Mouse (Mus musculus) stomach, embryonic 16.5 days (tissue): Measurements from ENCODE around the gene Fxyd2. TPM values are rescaled to one million over a fixed set of nuclear protein-coding genes. Genes with fewer than 3 reads are reported as not detected.

Experiments
- ATAC-seq: fragments of 200-750 bp; cut with Nextera tagmentation; 2 replicates; pipeline ENCODE4 v1.8.0; 2017; ENCODE audit warnings: moderate number of reproducible peaks, moderate TSS enrichment; ENCODE audit not compliant: insufficient read depth, low FRiP score
- H3K27ac ChIP-seq: fragments of 300-500 bp; sonication (generic); 2 replicates; pipeline ENCODE4 v1.5.1; 2014; ENCODE audit warnings: low read length
- H3K27me3 ChIP-seq: fragments of 300-500 bp; sonication (generic); 2 replicates; pipeline ENCODE4 v1.6.1; 2014; ENCODE audit warnings: low read length, control low read depth, mixed read lengths; ENCODE audit not compliant: control insufficient read depth, insufficient read depth
- H3K36me3 ChIP-seq: fragments of 300-500 bp; sonication (generic); 2 replicates; pipeline ENCODE4 v1.6.1; 2014; ENCODE audit warnings: low read length; ENCODE audit not compliant: control insufficient read depth, insufficient read depth
- H3K4me1 ChIP-seq: fragments of 300-500 bp; sonication (generic); 2 replicates; pipeline ENCODE4 v1.6.1; 2014; ENCODE audit warnings: low read length, control low read depth, mixed read lengths; ENCODE audit not compliant: control insufficient read depth, insufficient read depth
- H3K4me2 ChIP-seq: fragments of 300-500 bp; sonication (generic); 2 replicates; pipeline ENCODE4 v1.6.1; 2014; ENCODE audit warnings: low read depth, low read length, mixed read lengths
- H3K4me3 ChIP-seq: fragments of 300-500 bp; sonication (generic); replicated peaks from 2 replicates; pipeline ENCODE4 v1.5.1; 2014; ENCODE audit warnings: mild to moderate bottlenecking, low read length
- H3K9ac ChIP-seq: fragments of 300-500 bp; sonication (generic); 2 replicates; pipeline ENCODE4 v1.6.1; 2014; ENCODE audit warnings: low read length
- H3K9me3 ChIP-seq: fragments of 300-500 bp; sonication (generic); replicated peaks from 2 replicates; pipeline ENCODE4 v1.6.1; 2016; ENCODE audit warnings: low read length, control low read depth; ENCODE audit not compliant: control insufficient read depth
- WGBS: fragments of 180-500 bp; shearing (Covaris S2); extraction: QIAGEN DNeasy Blood & Tissue Kit; methylation state at CpG from one replicate; pipeline ENCODE4 v1.1.7; 2014; 5-methylcytosine and 5-hydroxymethylcytosine counted together
- polyA plus RNA-seq: library from polyadenylated mRNA; unstranded; fragments of >200 nt; fragmentation: Nextera tagmentation; extraction: Ambion mirVana; gene quantifications from 2 replicates; pipeline ENCODE4 v1.2.1, GENCODE M21; 2015

Fxyd2 gene
- polyA plus RNA-seq, 1 experiment from 2014 or later = 2.5 TPM

GRCm38 (mm10) chr9:45402957-45403356, 3.5 kb downstream of the Fxyd2 start:
- H3K27ac ChIP-seq = no peak overlapping the region
- no peaks in the 10 kb centered on the region for H3K9me3 ChIP-seq
- WGBS = 58% methylated on average over 2 of the region's 2 CpGs
- no peak for ATAC-seq
- no peak overlapping the region for H3K4me3 ChIP-seq
- no peak overlapping the region for H3K4me2 ChIP-seq
- H3K4me1 ChIP-seq = 0 out of 2 replicates have a peak, but pooled peaks cover under 1% of the 10 kb centered on the region
- H3K27me3 ChIP-seq = no peaks in the 10 kb centered on the region
- H3K9ac ChIP-seq = no peak overlapping the region
- no peaks in the 10 kb centered on the region for H3K36me3 ChIP-seq

DNA sequence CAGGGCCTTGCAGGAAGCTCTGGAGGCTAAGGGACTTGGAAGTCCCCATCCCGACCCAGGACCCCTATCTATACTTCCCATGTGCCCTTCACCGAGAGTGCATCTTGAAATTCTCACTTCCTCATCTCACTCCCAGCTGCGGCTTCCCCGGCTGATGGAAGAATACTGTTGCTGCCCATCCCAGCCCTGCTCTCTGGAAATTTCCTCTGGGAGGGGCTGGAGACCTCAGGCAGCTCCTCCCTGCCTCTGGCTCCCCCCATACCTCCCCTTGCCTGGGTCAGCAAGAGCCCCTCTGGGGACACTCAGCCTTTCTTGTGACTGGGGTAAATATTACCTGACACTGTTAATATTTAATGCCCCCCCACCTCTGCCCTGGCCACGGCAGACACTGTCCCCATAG, 6.2 kb downstream of the Fxyd2 start:
- Histone ChIP-seq H3K9ac (no peak overlapping the region), H3K4me3 (no peak overlapping the region)
- ATAC-seq = no peak

DNA sequence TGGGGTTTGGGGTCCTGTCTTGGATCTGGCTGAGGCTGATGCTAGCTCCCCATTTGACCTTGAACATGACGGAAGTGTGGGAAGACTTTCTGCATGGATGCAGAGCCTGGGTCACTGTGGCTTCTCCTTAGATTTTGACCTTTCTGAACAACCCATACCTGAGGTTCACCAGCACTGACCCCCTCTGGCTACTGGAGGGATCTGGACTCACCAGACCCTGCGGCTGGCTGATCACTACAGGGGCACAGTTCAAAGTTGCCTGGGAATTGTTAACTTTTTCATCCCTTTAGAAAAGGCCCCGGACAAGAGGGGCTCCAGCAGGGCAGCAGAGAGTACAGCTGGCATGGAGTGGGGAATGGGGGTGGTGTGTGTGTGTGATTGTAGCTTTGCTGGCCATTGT, 7.3 kb downstream of the Fxyd2 start:
- H3K4me3 ChIP-seq = no peak overlapping the region
- WGBS = 82% methylated on average over 3 of the region's 3 CpGs
- no peaks in the 10 kb centered on the region for H3K9me3 ChIP-seq
- H3K27me3 ChIP-seq = no peaks in the 10 kb centered on the region
- peaks cover 4% of the 10 kb centered on the region; the same call in 1 of the 2 replicates for H3K4me1 ChIP-seq
- no peak overlapping the region for H3K4me2 ChIP-seq
- H3K9ac ChIP-seq = no peak overlapping the region
- no peaks in the 10 kb centered on the region for H3K36me3 ChIP-seq
- H3K27ac ChIP-seq = no peak overlapping the region
- no peak for ATAC-seq

More for the DNA sequence above, 6.2 kb downstream of the Fxyd2 start:
- Histone ChIP-seq H3K27ac (no peak overlapping the region), H3K27me3 (no peaks in the 10 kb centered on the region), H3K9me3 (no peaks in the 10 kb centered on the region), H3K4me1 (0 out of 2 replicates have a peak, but pooled peaks cover 3% of the 10 kb centered on the region), H3K36me3 (no peaks in the 10 kb centered on the region), H3K4me2 (no peak overlapping the region)
- WGBS = 52% methylated on average over 5 of the region's 5 CpGs

DNA sequence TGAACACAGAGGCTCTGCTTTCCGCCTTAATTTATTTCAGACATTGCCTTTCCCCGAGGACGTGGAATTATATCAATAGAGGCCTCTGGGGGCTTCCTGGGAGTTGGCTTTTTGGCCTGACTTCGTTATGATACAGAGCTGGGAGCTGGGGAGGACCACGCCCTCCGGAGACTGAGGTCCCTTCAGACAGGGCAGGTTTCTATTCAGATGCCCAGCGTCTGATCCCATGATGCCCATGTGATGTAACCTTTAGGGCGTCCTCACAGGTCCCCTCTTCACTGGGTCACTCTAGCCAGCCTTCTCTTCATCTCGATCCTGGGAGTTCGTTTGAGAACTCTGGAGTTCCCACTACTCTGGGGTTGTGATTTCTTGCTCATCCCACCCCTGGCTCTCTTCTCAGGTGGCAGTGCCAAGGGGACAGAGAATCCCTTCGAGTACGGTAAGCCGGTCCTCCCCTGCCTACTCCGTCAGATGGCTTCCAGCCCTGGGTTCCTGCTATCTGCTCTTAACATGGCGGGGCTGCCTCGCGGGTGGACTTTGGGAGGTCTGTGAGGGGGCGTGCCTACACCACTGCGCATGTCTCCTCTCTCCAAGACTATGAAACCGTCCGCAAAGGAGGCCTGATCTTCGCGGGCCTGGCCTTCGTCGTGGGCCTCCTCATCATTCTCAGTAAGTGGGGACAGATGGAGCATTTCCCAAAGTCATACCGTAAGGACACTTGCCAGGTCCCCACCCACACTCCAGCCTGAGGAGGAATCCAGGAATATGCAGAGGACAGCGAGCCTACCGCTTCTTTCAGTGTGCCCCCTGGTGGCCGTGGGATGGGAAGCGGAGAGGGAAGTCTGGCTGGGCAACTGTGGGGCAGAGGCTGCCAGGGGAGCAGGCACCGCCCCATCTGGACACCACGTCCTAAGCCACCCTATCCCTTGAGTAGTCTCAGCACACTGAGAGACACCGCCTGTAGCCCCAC, 8.5 kb downstream of the Fxyd2 start:
- peak; percentile 65; the same call in 1 of the 2 replicates for ATAC-seq
- peak overlapping the region; percentile 36 for H3K4me3 ChIP-seq
- 36% methylated on average over 33 of the region's 33 CpGs for WGBS
- no peaks in the 10 kb centered on the region for H3K27me3 ChIP-seq
- H3K9me3 ChIP-seq = no peaks in the 10 kb centered on the region
- no peak overlapping the region for H3K27ac ChIP-seq
- H3K9ac ChIP-seq = peak overlapping the region; percentile 47
- peak overlapping the region; percentile 51 for H3K4me2 ChIP-seq
- peaks cover 7% of the 10 kb centered on the region; the same call in 1 of the 2 replicates for H3K4me1 ChIP-seq
- H3K36me3 ChIP-seq = no peaks in the 10 kb centered on the region

DNA sequence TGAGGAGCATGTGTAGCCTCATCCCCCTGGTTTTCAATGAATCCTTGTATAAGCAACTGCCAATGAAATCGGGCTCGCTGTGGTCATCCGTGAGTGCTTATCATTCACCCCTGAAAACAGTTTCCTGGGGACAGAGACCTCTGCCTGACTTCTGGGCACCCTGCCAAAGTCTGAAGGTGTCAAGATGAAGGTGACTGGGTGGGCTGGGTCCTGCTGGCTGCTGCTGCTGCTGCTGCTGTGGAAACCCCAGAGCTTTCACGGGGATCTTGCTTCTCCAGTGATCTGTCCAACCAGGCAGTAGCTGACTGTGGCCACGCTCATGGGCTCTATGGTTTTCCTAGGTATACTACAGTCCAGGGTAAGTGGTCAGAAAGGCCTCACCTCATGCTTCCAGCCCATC, 10.7 kb downstream of the Fxyd2 start:
- Histone ChIP-seq H3K9me3 (no peaks in the 10 kb centered on the region), H3K4me1 (peaks cover 7% of the 10 kb centered on the region; the same call in 1 of the 2 replicates)

DNA sequence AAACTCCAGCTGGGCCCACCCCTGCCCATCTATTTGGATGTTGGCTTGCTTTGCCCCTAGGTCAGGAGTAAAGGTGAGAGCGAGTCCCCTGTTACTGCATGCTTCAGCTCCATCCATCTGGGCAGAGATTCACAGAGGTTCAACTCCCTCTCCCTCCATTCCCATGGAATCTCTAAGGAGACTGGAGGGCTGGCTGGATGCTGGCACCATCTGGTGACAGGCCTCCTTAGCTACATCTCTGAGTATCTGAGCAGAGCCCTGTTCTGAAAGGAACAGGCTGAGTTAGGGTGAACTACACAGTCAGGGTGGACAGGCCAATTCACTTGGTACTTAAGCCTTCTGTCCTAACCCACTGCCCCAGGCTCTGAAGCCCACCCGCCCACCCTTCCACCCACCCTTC, 11.1 kb downstream of the Fxyd2 start:
- Histone ChIP-seq H3K36me3 (no peaks in the 10 kb centered on the region), H3K4me2 (no peak overlapping the region), H3K4me3 (no peak overlapping the region), H3K9ac (no peak overlapping the region), H3K27me3 (no peaks in the 10 kb centered on the region), H3K27ac (no peak overlapping the region), H3K9me3 (no peaks in the 10 kb centered on the region), H3K4me1 (peaks cover 7% of the 10 kb centered on the region; the same call in 1 of the 2 replicates)
- no peak for ATAC-seq
- 89% methylated on average over 2 of the region's 2 CpGs for WGBS

More for the DNA sequence above, 10.7 kb downstream of the Fxyd2 start:
- H3K27me3 ChIP-seq = no peaks in the 10 kb centered on the region
- H3K4me3 ChIP-seq = no peak overlapping the region
- H3K27ac ChIP-seq = no peak overlapping the region
- ATAC-seq = no peak
- no peak overlapping the region for H3K9ac ChIP-seq
- no peak overlapping the region for H3K4me2 ChIP-seq
- H3K36me3 ChIP-seq = no peaks in the 10 kb centered on the region
- WGBS = 73% methylated on average over 5 of the region's 5 CpGs

DNA sequence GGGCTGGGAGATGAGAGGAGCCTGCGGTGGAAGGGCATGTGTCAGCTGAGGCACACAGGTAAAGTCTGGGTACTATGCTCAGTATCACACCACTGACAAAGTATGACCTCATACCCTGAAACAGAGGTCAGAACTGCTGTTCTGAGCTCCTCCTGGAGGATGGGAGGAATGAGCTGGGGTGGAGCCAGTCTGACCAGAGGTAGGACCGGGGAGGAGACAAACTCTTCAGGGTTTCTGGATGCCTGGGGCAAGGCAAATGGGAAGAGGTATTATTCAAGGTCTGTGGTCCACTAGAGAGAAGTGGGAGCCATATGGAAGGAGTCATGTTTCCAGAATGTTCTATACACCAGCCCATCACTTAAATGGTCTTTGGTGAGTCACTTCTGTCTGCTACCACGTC, 11.6 kb downstream of the Fxyd2 start:
- Histone ChIP-seq H3K4me1 (peaks cover 7% of the 10 kb centered on the region; the same call in 1 of the 2 replicates), H3K9me3 (no peaks in the 10 kb centered on the region), H3K4me2 (no peak overlapping the region), H3K27me3 (no peaks in the 10 kb centered on the region), H3K36me3 (no peaks in the 10 kb centered on the region), H3K27ac (no peak overlapping the region), H3K4me3 (no peak overlapping the region), H3K9ac (no peak overlapping the region)
- no peak for ATAC-seq
- 86% methylated on average over 3 of the region's 3 CpGs for WGBS

GRCm38 (mm10) chr9:45411803-45412202, 12.3 kb downstream of the Fxyd2 start:
- Histone ChIP-seq H3K36me3 (no peaks in the 10 kb centered on the region), H3K27ac (no peak overlapping the region), H3K9ac (0 out of 2 replicates have a peak overlapping the region, but pooled peaks have one; percentile 20), H3K4me3 (peak overlapping the region; percentile 13; the same call in 1 of the 2 replicates), H3K27me3 (no peaks in the 10 kb centered on the region), H3K4me2 (peak overlapping the region; percentile 49), H3K4me1 (peaks cover 7% of the 10 kb centered on the region; the same call in 1 of the 2 replicates), H3K9me3 (no peaks in the 10 kb centered on the region)
- peak; percentile 23; the same call in 1 of the 2 replicates for ATAC-seq
- whole genome bisulfite sequencing = 14% methylated on average over 7 of the region's 7 CpGs

DNA sequence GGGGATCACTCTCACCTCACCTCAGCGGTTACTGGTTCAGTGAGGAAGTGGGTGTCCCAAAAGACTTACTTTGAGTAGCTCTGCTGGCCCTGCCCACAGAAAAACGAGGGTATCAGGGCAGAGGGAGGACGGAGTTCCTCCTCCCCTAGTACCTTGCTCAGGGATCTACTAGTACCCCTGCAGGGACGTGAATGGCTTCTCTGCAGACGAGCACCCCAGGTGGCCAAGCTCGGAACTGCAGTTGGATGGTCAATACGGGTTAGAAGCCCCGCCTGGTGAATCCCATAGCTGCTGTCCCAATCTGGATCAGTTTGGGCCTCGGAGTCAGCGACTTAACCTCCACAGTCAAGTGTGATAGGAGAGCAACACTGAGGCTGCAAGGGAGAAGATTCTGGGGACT, 12.8 kb downstream of the Fxyd2 start:
- H3K9me3 ChIP-seq = no peaks in the 10 kb centered on the region
- H3K4me2 ChIP-seq = peak overlapping the region; percentile 49
- 0 out of 2 replicates have a peak, but pooled peaks have one; percentile 11 for ATAC-seq
- 0 out of 2 replicates have a peak overlapping the region, but pooled peaks have one; percentile 13 for H3K4me3 ChIP-seq
- 0 out of 2 replicates have a peak overlapping the region, but pooled peaks have one; percentile 20 for H3K9ac ChIP-seq
- H3K27me3 ChIP-seq = no peaks in the 10 kb centered on the region
- 9% methylated on average over 10 of the region's 10 CpGs for WGBS
- no peak overlapping the region for H3K27ac ChIP-seq
- peaks cover 7% of the 10 kb centered on the region; the same call in 1 of the 2 replicates for H3K4me1 ChIP-seq
- no peaks in the 10 kb centered on the region for H3K36me3 ChIP-seq
